Mouse (Mus musculus): ENCODE measurements around the gene Armc2. TPM values are rescaled to one million over a fixed set of nuclear protein-coding genes. Genes with fewer than 3 reads are reported as not detected.

Gene Armc2
- polyA plus RNA-seq, 1 experiment from 2014 or later = 0.20 TPM

GRCm38 (mm10) chr10:41991364-41992058 lies 26.7 kb downstream of the Armc2 start:
- Histone ChIP-seq H3K9ac (ENCODE audit: low read depth, low read length) (no peak overlapping the region), H3K27ac (ENCODE audit: low read length) (no peak overlapping the region), H3K9me3 (replicated peaks; ENCODE audit: control insufficient read depth, low read length) (no peaks in the 10 kb centered on the region), H3K27me3 (ENCODE audit: control insufficient read depth, insufficient read depth, low read depth, low read length) (no peaks in the 10 kb centered on the region), H3K4me2 (ENCODE audit: low read depth, low read length) (no peak overlapping the region), H3K4me3 (ENCODE audit: low read depth, low read length) (no peak overlapping the region), H3K36me3 (ENCODE audit: control insufficient read depth, insufficient read depth) (no peaks in the 10 kb centered on the region), H3K4me1 (ENCODE audit: control insufficient read depth, low read depth, low read length) (peaks cover 5% of the 10 kb centered on the region)
- no peak for ATAC-seq (ENCODE audit: low read depth)
- 43% methylated on average over 14 of the region's 14 CpGs for WGBS (ENCODE audit: insufficient replicate concordance)

GRCm38 (mm10) chr10:41990896-41991295 lies 27.3 kb downstream of the Armc2 start:
- no peaks in the 10 kb centered on the region for H3K27me3 ChIP-seq (ENCODE audit: control insufficient read depth, insufficient read depth, low read depth, low read length)
- H3K36me3 ChIP-seq (ENCODE audit: control insufficient read depth, insufficient read depth) = no peaks in the 10 kb centered on the region
- peaks cover 5% of the 10 kb centered on the region for H3K4me1 ChIP-seq (ENCODE audit: control insufficient read depth, low read depth, low read length)
- no peaks in the 10 kb centered on the region for H3K9me3 ChIP-seq (replicated peaks; ENCODE audit: control insufficient read depth, low read length)
- WGBS (ENCODE audit: insufficient replicate concordance) = 44% methylated on average over 13 of the region's 13 CpGs
- ATAC-seq (ENCODE audit: low read depth) = no peak
- no peak overlapping the region for H3K4me2 ChIP-seq (ENCODE audit: low read depth, low read length)
- H3K27ac ChIP-seq (ENCODE audit: low read length) = no peak overlapping the region
- no peak overlapping the region for H3K9ac ChIP-seq (ENCODE audit: low read depth, low read length)
- no peak overlapping the region for H3K4me3 ChIP-seq (ENCODE audit: low read depth, low read length)

GRCm38 (mm10) chr10:41988930-41989329 lies 29.3 kb downstream of the Armc2 start:
- no peaks in the 10 kb centered on the region for H3K27me3 ChIP-seq (ENCODE audit: control insufficient read depth, insufficient read depth, low read depth, low read length)
- no peak overlapping the region for H3K9ac ChIP-seq (ENCODE audit: low read depth, low read length)
- no peak for ATAC-seq (ENCODE audit: low read depth)
- no peak overlapping the region for H3K4me2 ChIP-seq (ENCODE audit: low read depth, low read length)
- peaks cover 5% of the 10 kb centered on the region for H3K4me1 ChIP-seq (ENCODE audit: control insufficient read depth, low read depth, low read length)
- WGBS (ENCODE audit: insufficient replicate concordance) = 74% methylated on average over 3 of the region's 3 CpGs
- no peaks in the 10 kb centered on the region for H3K9me3 ChIP-seq (replicated peaks; ENCODE audit: control insufficient read depth, low read length)
- H3K27ac ChIP-seq (ENCODE audit: low read length) = no peak overlapping the region
- no peaks in the 10 kb centered on the region for H3K36me3 ChIP-seq (ENCODE audit: control insufficient read depth, insufficient read depth)
- H3K4me3 ChIP-seq (ENCODE audit: low read depth, low read length) = no peak overlapping the region

DNA sequence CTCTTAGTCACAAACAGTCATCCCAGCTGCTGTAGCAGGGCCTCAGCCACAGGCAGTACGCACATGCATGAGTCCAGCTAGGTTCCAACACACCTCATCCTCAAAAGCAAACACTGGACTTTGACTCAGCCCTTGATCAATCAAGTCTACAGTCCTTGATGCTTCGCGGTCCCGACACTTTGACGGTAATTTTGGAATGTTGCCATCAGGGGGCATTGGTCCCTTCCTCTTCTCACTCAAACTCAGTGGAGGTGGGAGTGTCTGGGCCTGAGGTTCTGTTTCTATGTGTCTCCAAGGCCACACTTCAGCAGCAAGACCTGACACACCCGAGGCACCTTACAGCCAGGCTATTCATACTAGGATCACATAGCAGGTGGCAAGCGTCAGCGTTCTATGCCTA lies 32.1 kb downstream of the Armc2 start:
- Histone ChIP-seq H3K27ac (ENCODE audit: low read length) (no peak overlapping the region), H3K9ac (ENCODE audit: low read depth, low read length) (no peak overlapping the region), H3K27me3 (ENCODE audit: control insufficient read depth, insufficient read depth, low read depth, low read length) (no peaks in the 10 kb centered on the region), H3K9me3 (replicated peaks; ENCODE audit: control insufficient read depth, low read length) (no peaks in the 10 kb centered on the region), H3K4me1 (ENCODE audit: control insufficient read depth, low read depth, low read length) (no peaks in the 10 kb centered on the region), H3K4me2 (ENCODE audit: low read depth, low read length) (no peak overlapping the region), H3K4me3 (ENCODE audit: low read depth, low read length) (no peak overlapping the region), H3K36me3 (ENCODE audit: control insufficient read depth, insufficient read depth) (no peaks in the 10 kb centered on the region)
- WGBS (ENCODE audit: insufficient replicate concordance) = 67% methylated on average over 8 of the region's 8 CpGs
- ATAC-seq (ENCODE audit: low read depth) = no peak

- no peaks in the 10 kb centered on the region for H3K36me3 ChIP-seq (ENCODE audit: control insufficient read depth, insufficient read depth)
- H3K27ac ChIP-seq (ENCODE audit: low read length) = no peak overlapping the region
- H3K4me1 ChIP-seq (ENCODE audit: control insufficient read depth, low read depth, low read length) = no peaks in the 10 kb centered on the region
- H3K4me2 ChIP-seq (ENCODE audit: low read depth, low read length) = no peak overlapping the region
- H3K4me3 ChIP-seq (ENCODE audit: low read depth, low read length) = no peak overlapping the region
- WGBS (ENCODE audit: insufficient replicate concordance) = 64% methylated on average over 6 of the region's 6 CpGs
- H3K9me3 ChIP-seq (replicated peaks; ENCODE audit: control insufficient read depth, low read length) = no peaks in the 10 kb centered on the region
- no peak overlapping the region for H3K9ac ChIP-seq (ENCODE audit: low read depth, low read length)
- no peak for ATAC-seq (ENCODE audit: low read depth)
- H3K27me3 ChIP-seq (ENCODE audit: control insufficient read depth, insufficient read depth, low read depth, low read length) = no peaks in the 10 kb centered on the region
These were observed 34.0 kb downstream of the Armc2 start for GRCm38 (mm10) chr10:41984221-41984620.

GRCm38 (mm10) chr10:41982821-41983220 lies 35.4 kb downstream of the Armc2 start:
- no peaks in the 10 kb centered on the region for H3K36me3 ChIP-seq (ENCODE audit: control insufficient read depth, insufficient read depth)
- no peak overlapping the region for H3K4me3 ChIP-seq (ENCODE audit: low read depth, low read length)
- no peak overlapping the region for H3K27ac ChIP-seq (ENCODE audit: low read length)
- no peaks in the 10 kb centered on the region for H3K9me3 ChIP-seq (replicated peaks; ENCODE audit: control insufficient read depth, low read length)
- H3K9ac ChIP-seq (ENCODE audit: low read depth, low read length) = no peak overlapping the region
- 55% methylated on average over 7 of the region's 7 CpGs for WGBS (ENCODE audit: insufficient replicate concordance)
- H3K4me1 ChIP-seq (ENCODE audit: control insufficient read depth, low read depth, low read length) = no peaks in the 10 kb centered on the region
- no peak overlapping the region for H3K4me2 ChIP-seq (ENCODE audit: low read depth, low read length)
- peak; percentile 21; the same call in 1 of the 2 replicates for ATAC-seq (ENCODE audit: low read depth)
- H3K27me3 ChIP-seq (ENCODE audit: control insufficient read depth, insufficient read depth, low read depth, low read length) = no peaks in the 10 kb centered on the region

- Histone ChIP-seq H3K4me3 (ENCODE audit: low read depth, low read length) (no peak overlapping the region), H3K4me1 (ENCODE audit: control insufficient read depth, low read depth, low read length) (no peaks in the 10 kb centered on the region), H3K9me3 (replicated peaks; ENCODE audit: control insufficient read depth, low read length) (no peaks in the 10 kb centered on the region), H3K27me3 (ENCODE audit: control insufficient read depth, insufficient read depth, low read depth, low read length) (no peaks in the 10 kb centered on the region), H3K9ac (ENCODE audit: low read depth, low read length) (no peak overlapping the region), H3K36me3 (ENCODE audit: control insufficient read depth, insufficient read depth) (no peaks in the 10 kb centered on the region), H3K4me2 (ENCODE audit: low read depth, low read length) (no peak overlapping the region), H3K27ac (ENCODE audit: low read length) (no peak overlapping the region)
- WGBS (ENCODE audit: insufficient replicate concordance) = 27% methylated on average over 6 of the region's 6 CpGs
- ATAC-seq (ENCODE audit: low read depth) = no peak
These were observed 37.4 kb downstream of the Armc2 start for GRCm38 (mm10) chr10:41980772-41981383.

- Histone ChIP-seq H3K27me3 (ENCODE audit: control insufficient read depth, insufficient read depth, low read depth, low read length) (no peaks in the 10 kb centered on the region), H3K4me2 (ENCODE audit: low read depth, low read length) (no peak overlapping the region), H3K36me3 (ENCODE audit: control insufficient read depth, insufficient read depth) (no peaks in the 10 kb centered on the region), H3K27ac (ENCODE audit: low read length) (no peak overlapping the region), H3K4me1 (ENCODE audit: control insufficient read depth, low read depth, low read length) (no peaks in the 10 kb centered on the region), H3K9me3 (replicated peaks; ENCODE audit: control insufficient read depth, low read length) (no peaks in the 10 kb centered on the region), H3K9ac (ENCODE audit: low read depth, low read length) (no peak overlapping the region), H3K4me3 (ENCODE audit: low read depth, low read length) (no peak overlapping the region)
- 46% methylated on average over 7 of the region's 7 CpGs for WGBS (ENCODE audit: insufficient replicate concordance)
- no peak for ATAC-seq (ENCODE audit: low read depth)
These were observed 39.6 kb downstream of the Armc2 start for GRCm38 (mm10) chr10:41978403-41979234.

DNA sequence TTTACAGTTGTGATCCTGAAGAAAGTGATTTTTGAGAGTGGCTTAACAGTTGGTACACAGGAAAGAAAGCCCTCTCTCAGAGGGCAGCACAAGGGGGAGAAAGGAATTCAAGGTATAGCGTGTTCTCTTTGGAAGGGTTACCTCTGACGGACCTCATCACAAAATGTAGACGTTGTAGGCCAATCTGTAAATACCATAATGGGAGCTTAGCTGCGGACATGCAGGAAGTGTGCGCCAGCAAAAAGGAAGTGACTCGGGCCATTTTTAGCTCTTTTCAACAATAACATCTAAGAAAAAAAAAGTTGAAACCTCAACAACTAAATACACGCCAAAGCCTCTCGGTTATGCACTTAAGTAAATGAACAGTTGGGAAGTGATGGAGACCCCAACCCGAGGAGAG lies 45.6 kb downstream of the Armc2 start:
- Histone ChIP-seq H3K27me3 (ENCODE audit: control insufficient read depth, insufficient read depth, low read depth, low read length) (no peaks in the 10 kb centered on the region), H3K27ac (ENCODE audit: low read length) (peak overlapping the region; percentile 33), H3K4me3 (ENCODE audit: low read depth, low read length) (no peak overlapping the region), H3K9ac (ENCODE audit: low read depth, low read length) (no peak overlapping the region), H3K36me3 (ENCODE audit: control insufficient read depth, insufficient read depth) (no peaks in the 10 kb centered on the region), H3K4me1 (ENCODE audit: control insufficient read depth, low read depth, low read length) (no peaks in the 10 kb centered on the region), H3K4me2 (ENCODE audit: low read depth, low read length) (no peak overlapping the region), H3K9me3 (replicated peaks; ENCODE audit: control insufficient read depth, low read length) (no peaks in the 10 kb centered on the region)
- no peak for ATAC-seq (ENCODE audit: low read depth)
- 18% methylated on average over 9 of the region's 9 CpGs for WGBS (ENCODE audit: insufficient replicate concordance)

Data from liver, embryonic 16.5 days (tissue).